11 mouse cellular contexts compared by ENCODE assay signal in the genomic region with DNA sequence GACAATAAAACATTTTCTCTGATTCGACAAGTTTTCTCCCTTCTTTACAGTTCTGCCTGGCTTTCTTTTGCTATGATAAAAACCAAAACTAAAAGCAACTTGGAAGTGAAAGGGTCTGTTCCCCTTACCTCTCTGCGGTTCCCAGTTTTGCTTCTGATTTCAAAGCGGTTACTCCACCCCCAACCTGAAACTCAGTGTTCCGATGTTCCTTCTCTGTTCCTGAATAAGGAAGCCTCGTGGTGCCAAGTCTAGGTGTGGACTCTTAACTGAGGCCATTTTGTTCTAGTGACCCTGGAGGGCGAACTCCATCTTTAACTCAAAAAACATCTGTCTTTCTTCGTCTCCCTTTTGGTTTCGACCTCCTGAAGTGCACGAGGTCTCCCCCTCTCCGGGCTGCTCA. TPM values are rescaled to one million over a fixed set of nuclear protein-coding genes. Genes with fewer than 3 reads are reported as not detected.
DNase-seq lines count a peak whose midpoint lies in the region; ATAC-seq and TF ChIP-seq lines count a peak whose summit lies in the region.
"Had no signal": no experiment of that assay in that cellular context is flagged by ENCODE, and none has a peak within 500 bp of the region (broad histone marks: within the 10 kb centered on the region; RNA-seq: fewer than 3 reads in every experiment).

No protein-coding gene starts in this region.

- WGBS in heart, embryonic 16.5 days = 58% methylated on average over 10 of the region's 10 CpGs
- WGBS in lung, postnatal 0 days = 47% methylated on average over 10 of the region's 10 CpGs

- intact Hi-C loops in heart, postnatal 25 days (cut with DNase I) = no loop called here

- peak; percentile 56 for TF ChIP-seq EP300 in lung, postnatal 0 days (IDR thresholded peaks at IDR 0.05)

- no peak overlapping the region for H3K9ac ChIP-seq in heart, embryonic 16.5 days (ENCODE audit: low read length)
- H3K9ac ChIP-seq in lung, postnatal 0 days (replicated peaks; ENCODE audit: low read depth) = no peak overlapping the region

- TF ChIP-seq CTCF in E14TG2a.4 (conservative IDR thresholded peaks at IDR 0.05; ENCODE audit: low read length) = no peak
- no peak for TF ChIP-seq CTCF in lung, postnatal 0 days (IDR thresholded peaks at IDR 0.05)

- ATAC-seq in heart, embryonic 16.5 days (replicated peaks; ENCODE audit: extremely low read depth, insufficient read depth, low FRiP score) = no peak
- peak; percentile 89 for ATAC-seq in common myeloid progenitor, adult 5-6 weeks (replicated peaks; ENCODE audit: low read depth, poor library complexity, severe bottlenecking)
- ATAC-seq in lung, postnatal 0 days = peak; percentile 74

- no peaks in the 10 kb centered on the region for H3K9me3 ChIP-seq in heart, embryonic 16.5 days (replicated peaks; ENCODE audit: control insufficient read depth, low read length)
- H3K9me3 ChIP-seq in E14TG2a.4 (ENCODE audit: low read length) = no peaks in the 10 kb centered on the region
- H3K9me3 ChIP-seq in lung, postnatal 0 days (ENCODE audit: low read length) = no peaks in the 10 kb centered on the region
- H3K9me3 ChIP-seq: forebrain, embryonic 10.5 days had no signal

- H3K4me2 ChIP-seq in heart, embryonic 16.5 days (ENCODE audit: low read depth, low read length) = peak overlapping the region; percentile 27; the same call in 1 of the 2 replicates
- H3K4me2 ChIP-seq in lung, postnatal 0 days (replicated peaks; ENCODE audit: low read depth, low read length) = peak overlapping the region; percentile 29; the same call in 1 of the 2 replicates

- peaks cover 4% of the 10 kb centered on the region for H3K4me1 ChIP-seq in heart, embryonic 16.5 days (ENCODE audit: control insufficient read depth, insufficient read depth, low read length)
- H3K4me1 ChIP-seq in E14TG2a.4 (replicated peaks; ENCODE audit: low read depth, low read length) = peaks cover 23% of the 10 kb centered on the region
- no peaks in the 10 kb centered on the region for H3K4me1 ChIP-seq in lung, postnatal 0 days (ENCODE audit: insufficient read depth, low read depth, low read length)

- H3K4me3 ChIP-seq in heart, embryonic 16.5 days (ENCODE audit: low read length) = no peak overlapping the region
- H3K4me3 ChIP-seq in E14TG2a.4 (replicated peaks; ENCODE audit: low read length) = peak overlapping the region; percentile 13; the same call in 1 of the 2 replicates
- H3K4me3 ChIP-seq in lung, postnatal 0 days (ENCODE audit: low read depth, low read length) = peak overlapping the region; percentile 20; the same call in 1 of the 2 replicates
- H3K4me3 ChIP-seq: forebrain, embryonic 10.5 days had no signal

- H3K36me3 ChIP-seq in heart, embryonic 16.5 days (ENCODE audit: control insufficient read depth, insufficient read depth) = no peaks in the 10 kb centered on the region
- H3K36me3 ChIP-seq in E14TG2a.4 (ENCODE audit: insufficient read depth, low read length) = no peaks in the 10 kb centered on the region
- H3K36me3 ChIP-seq in lung, postnatal 0 days (ENCODE audit: insufficient read depth, low read length) = no peaks in the 10 kb centered on the region
- H3K36me3 ChIP-seq: forebrain, embryonic 10.5 days had no signal

- no peaks in the 10 kb centered on the region; the same call in 1 of the 2 replicates for H3K27me3 ChIP-seq in heart, embryonic 16.5 days (ENCODE audit: control insufficient read depth, insufficient read depth, low read length)
- H3K27me3 ChIP-seq in E14TG2a.4 (ENCODE audit: insufficient read depth, low read length) = peaks cover 15% of the 10 kb centered on the region; the same call in 1 of the 2 replicates
- no peaks in the 10 kb centered on the region for H3K27me3 ChIP-seq in lung, postnatal 0 days (replicated peaks; ENCODE audit: insufficient read depth, low read length)

- DNase-seq in heart, postnatal 25 days (ENCODE audit: low spot score) = no peak
- DNase-seq in lung, postnatal 0 days (ENCODE audit: low spot score) = peak; percentile 67
- no peak for DNase-seq in T-cell, adult 2 months (ENCODE audit: low spot score)
- DNase-seq in urinary bladder, postnatal 36 days (ENCODE audit: low spot score in 2 of 2) = no peak
- DNase-seq in cerebellum, adult 18-20 months = no peak
- DNase-seq: cerebellum, adult 2 months; layer of hippocampus, postnatal 36 days had no signal

- no peak overlapping the region for H3K27ac ChIP-seq in heart, embryonic 16.5 days (ENCODE audit: low read length)
- H3K27ac ChIP-seq in lung, postnatal 0 days (ENCODE audit: low read length) = peak overlapping the region; percentile 81

RNA-seq across cellular contexts. Expression of a gene that starts 54.4 kb away (rescaled TPM):
- 19.2 and 25.0 TPM in 2 replicates for polyA plus RNA-seq in heart, embryonic 16.5 days (2015; fragmentation: Nextera tagmentation; extraction: Ambion mirVana)
- total RNA-seq in heart, postnatal 25 days (2021) = 10 to 100 TPM; 10.5 to 13.2 TPM
- 0.18 and 0.19 TPM in 2 replicates for total RNA-seq in common myeloid progenitor, adult 5-6 weeks (2017)
- polyA plus RNA-seq in lung, postnatal 0 days (2015; fragmentation: Nextera tagmentation; extraction: Ambion mirVana) = 18.9 and 22.0 TPM in 2 replicates
